Mouse (Mus musculus) limb, embryonic 14.5 days (tissue): ENCODE measurements at regions not wholly inside any gene's neighbourhood (a gene's known extent, or its start where the extent isn't known, plus 50 kb on each side); places are given as distances from the start of the nearest gene placed in this dataset.
"Not testable (repeated sequence)": the region's sequence is repeated elsewhere in the genome, so short reads cannot be mapped to it uniquely, and the experiment has no call there.

Experiments
- ATAC-seq: fragments of 200-750 bp; cut with Nextera tagmentation; 2 replicates; pipeline ENCODE4 v1.8.0; 2017; ENCODE audit warnings: low read depth, moderate number of reproducible peaks, moderate TSS enrichment; ENCODE audit not compliant: low FRiP score
- DNase-seq: peaks from one replicate; pipeline ENCODE4 v3.0.0-alpha.2; 2015; ENCODE audit warnings: low spot score
- H3K27ac ChIP-seq: fragments of 300-500 bp; sonication (generic); replicated peaks from 2 replicates; pipeline ENCODE4 v1.5.1; 2014; ENCODE audit warnings: low read depth, mild to moderate bottlenecking, low read length, moderate library complexity, mixed read lengths
- H3K27me3 ChIP-seq: fragments of 300-500 bp; sonication (generic); 2 replicates; pipeline ENCODE4 v1.6.1; 2014; ENCODE audit warnings: low read length, mixed read lengths; ENCODE audit not compliant: control insufficient read depth, insufficient read depth
- H3K36me3 ChIP-seq: fragments of 300-500 bp; sonication (generic); 2 replicates; pipeline ENCODE4 v1.6.1; 2014; ENCODE audit warnings: mild to moderate bottlenecking, low read length, moderate library complexity, mixed read lengths; ENCODE audit not compliant: control insufficient read depth, insufficient read depth
- H3K4me1 ChIP-seq: fragments of 300-500 bp; sonication (generic); 2 replicates; pipeline ENCODE4 v1.6.1; 2014; ENCODE audit warnings: antibody characterized with exemption, low read length, mixed read lengths; ENCODE audit not compliant: control insufficient read depth, insufficient read depth
- H3K4me2 ChIP-seq: fragments of 300-500 bp; sonication (generic); replicated peaks from 2 replicates; pipeline ENCODE4 v1.6.1; 2014; ENCODE audit warnings: low read depth, mild to moderate bottlenecking, low read length, moderate library complexity; ENCODE audit not compliant: severe bottlenecking
- H3K4me3 ChIP-seq: fragments of 300-500 bp; sonication (generic); replicated peaks from 2 replicates; pipeline ENCODE4 v1.5.1; 2014; ENCODE audit warnings: low read length
- H3K9ac ChIP-seq: fragments of 300-500 bp; sonication (generic); 2 replicates; pipeline ENCODE4 v1.6.1; 2014; ENCODE audit warnings: mild to moderate bottlenecking, low read depth, low read length, moderate library complexity; ENCODE audit not compliant: severe bottlenecking
- H3K9me3 ChIP-seq: fragments of 300-500 bp; sonication (generic); 2 replicates; pipeline ENCODE4 v1.6.1; 2016; ENCODE audit warnings: low read length; ENCODE audit not compliant: control insufficient read depth
- POLR2A ChIP-seq: fragments of 200-500 bp; IDR thresholded peaks from 2 replicates; pipeline ENCODE4 v1.8.0; 2012; ENCODE audit warnings: inconsistent platforms, mild to moderate bottlenecking, moderate library complexity, borderline replicate concordance; ENCODE audit not compliant: insufficient read depth, insufficient read length; ENCODE audit errors: extremely low read depth
- WGBS: fragments of 180-500 bp; shearing (Covaris S2); extraction: QIAGEN DNeasy Blood & Tissue Kit; methylation state at CpG from one replicate; pipeline ENCODE4 v1.1.7; 2014; 5-methylcytosine and 5-hydroxymethylcytosine counted together

DNA sequence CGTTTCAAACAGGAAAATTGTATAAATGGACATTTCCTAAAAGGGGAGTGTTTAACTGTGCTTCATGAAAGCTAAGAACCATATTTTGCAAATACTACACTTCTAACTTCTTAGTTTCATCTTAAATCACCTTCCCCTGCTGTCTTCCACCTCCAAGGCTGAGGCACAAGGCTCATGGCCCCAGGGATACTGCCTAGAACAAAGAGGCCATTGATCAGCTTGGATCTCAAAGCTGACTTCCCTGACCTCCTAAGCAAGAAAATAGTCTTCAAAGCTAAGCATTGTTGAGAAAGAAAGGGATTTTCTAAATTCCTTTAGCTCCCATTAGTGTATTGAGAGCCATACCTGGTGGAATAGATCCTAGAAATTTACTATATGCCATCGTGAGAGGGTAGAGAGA, 501.6 kb downstream of the Bnc2 start:
- ATAC-seq = no peak
- Histone ChIP-seq H3K27ac (no peak overlapping the region), H3K9ac (no peak overlapping the region), H3K27me3 (no peaks in the 10 kb centered on the region), H3K4me1 (peaks cover 14% of the 10 kb centered on the region; the same call in 1 of the 2 replicates), H3K4me2 (no peak overlapping the region), H3K4me3 (no peak overlapping the region), H3K36me3 (no peaks in the 10 kb centered on the region), H3K9me3 (no peaks in the 10 kb centered on the region)
- WGBS = 62% methylated on average over 2 of the region's 2 CpGs
- no peak for TF ChIP-seq POLR2A
- DNase-seq = no peak

GRCm38 (mm10) chr4:84176457-84176856, 498.6 kb downstream of the Bnc2 start:
- H3K4me1 ChIP-seq = peaks cover 14% of the 10 kb centered on the region; the same call in 1 of the 2 replicates
- not testable (repeated sequence) for H3K27me3 ChIP-seq, H3K9ac ChIP-seq, H3K4me2 ChIP-seq, ATAC-seq, H3K27ac ChIP-seq, H3K4me3 ChIP-seq, DNase-seq, H3K9me3 ChIP-seq, H3K36me3 ChIP-seq
- WGBS = 94% methylated on average over 6 of the region's 6 CpGs

DNA sequence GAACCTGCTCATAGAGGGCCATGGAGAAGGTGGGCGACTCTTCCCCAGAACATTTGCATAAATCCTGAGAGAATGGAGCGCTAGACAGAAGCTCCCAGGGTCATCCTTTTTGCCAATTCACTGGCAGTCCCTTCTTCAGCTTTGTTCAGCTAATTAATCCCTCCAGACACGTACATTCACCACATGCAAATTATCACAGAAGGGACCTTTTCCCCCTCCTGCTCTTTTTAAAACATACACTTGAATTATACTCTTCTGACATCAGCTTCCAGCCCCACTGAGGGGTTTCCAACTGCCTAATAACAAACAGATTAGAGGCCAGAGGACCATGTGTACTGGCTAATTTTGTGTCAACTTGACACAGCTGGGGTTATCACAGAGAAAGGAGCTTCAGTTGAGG, 497.2 kb downstream of the Bnc2 start:
- Histone ChIP-seq H3K9ac (no peak overlapping the region), H3K4me1 (peaks cover 7% of the 10 kb centered on the region; the same call in 1 of the 2 replicates), H3K9me3 (no peaks in the 10 kb centered on the region), H3K27me3 (no peaks in the 10 kb centered on the region), H3K36me3 (no peaks in the 10 kb centered on the region), H3K27ac (no peak overlapping the region), H3K4me3 (no peak overlapping the region), H3K4me2 (no peak overlapping the region)
- ATAC-seq = no peak
- 67% methylated on average over 3 of the region's 3 CpGs for WGBS
- no peak for TF ChIP-seq POLR2A
- DNase-seq = no peak

DNA sequence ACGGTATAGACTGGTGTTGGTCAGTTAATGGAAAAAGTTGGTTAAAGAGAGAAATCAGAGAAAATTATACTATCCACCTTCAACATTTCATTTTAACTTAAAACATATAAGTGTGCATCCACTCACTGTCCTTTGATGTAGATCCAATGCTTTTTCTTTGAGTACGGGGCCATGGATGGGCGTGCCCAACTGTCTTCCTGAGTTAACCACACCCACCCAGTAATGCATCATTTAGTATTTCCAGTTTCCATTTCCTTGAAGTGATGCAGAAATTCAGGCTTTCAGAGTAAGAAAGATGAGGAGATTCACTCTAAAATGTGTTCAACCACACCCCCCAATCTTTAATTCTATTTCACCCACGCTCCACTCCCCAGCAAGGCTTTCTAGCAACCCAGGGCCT, 490.6 kb downstream of the Bnc2 start:
- Histone ChIP-seq H3K36me3 (no peaks in the 10 kb centered on the region), H3K4me1 (no peaks in the 10 kb centered on the region; the same call in 1 of the 2 replicates), H3K9me3 (no peaks in the 10 kb centered on the region), H3K9ac (no peak overlapping the region), H3K27me3 (no peaks in the 10 kb centered on the region), H3K4me2 (no peak overlapping the region), H3K27ac (no peak overlapping the region), H3K4me3 (no peak overlapping the region)
- 84% methylated on average over 4 of the region's 4 CpGs for WGBS
- TF ChIP-seq POLR2A = no peak
- DNase-seq (no peak), ATAC-seq (no peak)

DNA sequence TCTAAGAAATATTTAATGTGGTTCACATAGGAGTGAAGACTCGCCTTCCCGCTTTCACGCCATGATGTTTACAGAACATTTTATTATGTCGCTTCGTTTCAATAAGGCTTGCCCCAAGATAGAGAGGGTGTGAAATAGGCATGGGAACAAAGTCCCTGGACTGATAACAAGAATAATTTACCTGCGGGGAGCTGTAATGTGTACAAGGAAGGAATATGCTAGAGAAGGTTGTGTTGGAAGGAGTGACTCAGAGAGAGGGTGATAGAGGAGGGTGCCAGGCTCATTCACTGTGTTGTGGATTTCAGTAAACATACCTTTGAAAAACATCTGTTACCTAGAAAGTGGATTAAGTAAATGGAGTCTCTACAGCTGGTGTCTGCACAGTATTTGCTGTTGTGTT, 490.2 kb downstream of the Bnc2 start:
- Histone ChIP-seq H3K27me3 (no peaks in the 10 kb centered on the region), H3K4me2 (no peak overlapping the region), H3K9ac (no peak overlapping the region), H3K9me3 (no peaks in the 10 kb centered on the region), H3K4me3 (no peak overlapping the region), H3K4me1 (no peaks in the 10 kb centered on the region; the same call in 1 of the 2 replicates), H3K36me3 (no peaks in the 10 kb centered on the region), H3K27ac (no peak overlapping the region)
- DNase-seq = no peak
- ATAC-seq = no peak
- WGBS = 85% methylated on average over 6 of the region's 6 CpGs
- no peak for TF ChIP-seq POLR2A

DNA sequence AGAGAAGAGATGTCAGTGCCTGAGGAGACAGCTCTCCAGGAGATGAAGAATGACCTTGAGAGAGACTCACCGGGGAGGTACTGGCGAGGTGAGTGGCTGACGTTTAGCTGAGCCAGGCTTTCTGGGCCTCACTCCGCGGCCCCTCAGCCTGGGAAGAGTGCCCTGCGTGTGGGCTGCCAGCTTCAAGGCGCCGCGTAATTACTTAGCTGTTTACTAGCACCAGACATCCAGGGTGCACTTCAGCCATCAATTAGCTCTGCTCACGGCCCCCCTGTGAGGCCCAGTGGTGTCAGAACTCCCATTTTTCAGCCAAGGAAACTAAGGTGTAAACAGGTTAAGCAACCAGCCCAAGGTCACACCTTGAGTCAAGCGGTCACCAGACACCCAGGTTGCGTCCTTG, 485.8 kb downstream of the Bnc2 start:
- H3K4me3 ChIP-seq = no peak overlapping the region
- WGBS = 33% methylated on average over 12 of the region's 12 CpGs
- H3K36me3 ChIP-seq = no peaks in the 10 kb centered on the region
- TF ChIP-seq POLR2A = no peak
- no peak overlapping the region for H3K9ac ChIP-seq
- no peak for ATAC-seq
- no peaks in the 10 kb centered on the region for H3K27me3 ChIP-seq
- H3K9me3 ChIP-seq = no peaks in the 10 kb centered on the region
- H3K4me2 ChIP-seq = no peak overlapping the region
- H3K4me1 ChIP-seq = no peaks in the 10 kb centered on the region; the same call in 1 of the 2 replicates
- DNase-seq = no peak
- no peak overlapping the region for H3K27ac ChIP-seq
